9 mouse cellular contexts compared by ENCODE assay signal in genomic region chr3:37724946-37725735, GRCm38 (mm10). TPM values are rescaled to one million over a fixed set of nuclear protein-coding genes. Genes with fewer than 3 reads are reported as not detected.
DNase-seq lines count a peak whose midpoint lies in the region; ATAC-seq and TF ChIP-seq lines count a peak whose summit lies in the region.
"Had no signal": no experiment of that assay in that cellular context is flagged by ENCODE, and none has a peak within 500 bp of the region (broad histone marks: within the 10 kb centered on the region; RNA-seq: fewer than 3 reads in every experiment).

No protein-coding gene starts in this region.

- H3K36me3 ChIP-seq in kidney, embryonic 14.5 days (ENCODE audit: control insufficient read depth, insufficient read depth, low read length), result no peaks in the 10 kb centered on the region
- H3K36me3 ChIP-seq in limb, embryonic 10.5 days, result no peaks in the 10 kb centered on the region
- H3K36me3 ChIP-seq: heart, embryonic 15.5 days had no signal

- TF ChIP-seq CTCF in cortical plate, adult 2 months (IDR thresholded peaks at IDR 0.05; ENCODE audit: extremely low read depth, insufficient read depth, low read length), result no peak

- H3K4me3 ChIP-seq in kidney, embryonic 14.5 days (ENCODE audit: low read length), result peak overlapping the region; percentile 38; the same call in 1 of the 2 replicates
- peak overlapping the region; percentile 36; the same call in 1 of the 2 replicates for H3K4me3 ChIP-seq in cortical plate, adult 2 months (ENCODE audit: insufficient read depth, low read length)
- peak overlapping the region; percentile 59 for H3K4me3 ChIP-seq in limb, embryonic 10.5 days

- ATAC-seq in kidney, embryonic 14.5 days (ENCODE audit: low FRiP score, low TSS enrichment), result no peak

- H3K4me1 ChIP-seq in kidney, embryonic 14.5 days (ENCODE audit: control insufficient read depth, insufficient read depth, low read length), result peaks cover 37% of the 10 kb centered on the region
- peaks cover 2% of the 10 kb centered on the region; the same call in 1 of the 2 replicates for H3K4me1 ChIP-seq in cortical plate, adult 2 months (ENCODE audit: control insufficient read depth, insufficient read depth, low read length)
- peaks cover 48% of the 10 kb centered on the region for H3K4me1 ChIP-seq in limb, embryonic 10.5 days

- no peak for TF ChIP-seq POLR2A in cortical plate, adult 2 months (IDR thresholded peaks at IDR 0.05; ENCODE audit: extremely low read depth, insufficient read depth, low read length)

- no peak overlapping the region for H3K9ac ChIP-seq in kidney, embryonic 14.5 days (ENCODE audit: low read depth, low read length)

- H3K27me3 ChIP-seq in kidney, embryonic 14.5 days (ENCODE audit: control insufficient read depth, insufficient read depth, low read length), result no peaks in the 10 kb centered on the region
- H3K27me3 ChIP-seq in limb, embryonic 10.5 days (ENCODE audit: low read depth, poor library complexity, severe bottlenecking), result peaks cover 31% of the 10 kb centered on the region

- peak overlapping the region; percentile 58 for H3K4me2 ChIP-seq in kidney, embryonic 14.5 days (replicated peaks; ENCODE audit: low read depth, low read length)

- H3K9me3 ChIP-seq in kidney, embryonic 14.5 days (ENCODE audit: control insufficient read depth, low read length), result no peaks in the 10 kb centered on the region
- H3K9me3 ChIP-seq in limb, embryonic 10.5 days (replicated peaks), result no peaks in the 10 kb centered on the region
- H3K9me3 ChIP-seq: heart, embryonic 15.5 days had no signal

- H3K27ac ChIP-seq in kidney, embryonic 14.5 days (ENCODE audit: low read depth, low read length), result peak overlapping the region; percentile 53; the same call in 1 of the 2 replicates
- H3K27ac ChIP-seq in cortical plate, adult 2 months (ENCODE audit: insufficient read depth, low read length), result 0 out of 2 replicates have a peak overlapping the region, but pooled peaks have one; percentile 0
- peak overlapping the region; percentile 89 for H3K27ac ChIP-seq in limb, embryonic 10.5 days
- H3K27ac ChIP-seq: heart, embryonic 15.5 days had no signal

- WGBS in kidney, embryonic 14.5 days, result 68% methylated on average over 6 of the region's 6 CpGs
- 72% methylated on average over 6 of the region's 6 CpGs for WGBS in limb, embryonic 10.5 days

- no peak for DNase-seq in kidney, postnatal 25 days
- DNase-seq in CD4-positive helper T cell, adult 2 months (ENCODE audit: low read depth, low spot score), result peak; percentile 31
- DNase-seq in limb, embryonic 10.5 days (ENCODE audit: low spot score), result no peak
- no peak for DNase-seq in urinary bladder, adult 18-20 months (ENCODE audit: low spot score in 2 of 2)
- no peak for DNase-seq in c-Kit-positive CD71-positive TER-119-positive erythroid progenitor cells, embryonic 14.5 days (ENCODE audit: low spot score)
- no peak for DNase-seq in layer of hippocampus, adult 9-11 months

RNA-seq across cellular contexts. Expression of gene Gm5148, which starts 0.9 kb away (rescaled TPM):
- 8.1 and 9.4 TPM in 2 replicates for polyA plus RNA-seq in kidney, embryonic 14.5 days (2014; fragmentation: Nextera tagmentation; extraction: Ambion mirVana)
- 13.9 and 14.3 TPM in 2 replicates for polyA plus RNA-seq in cortical plate, adult 2 months (2012; rRNA removed)
- polyA plus RNA-seq in limb, embryonic 10.5 days (2016; fragmentation: Nextera tagmentation; extraction: Ambion mirVana), result 4.6 and 5.7 TPM in 2 replicates

Comparison
In these comparisons a context has a peak if more than half of its experiments do, and no peak if none do; other contexts are left out.
1. H3K27ac ChIP-seq: peak in every context shown above with its lines; median percentile 89 in limb, embryonic 10.5 days; 53 in kidney, embryonic 14.5 days; 0 in cortical plate, adult 2 months.